ENCODE assay signal across 8 mouse cellular contexts in genomic region chr9:40781726-40782581, GRCm38 (mm10). TPM values are rescaled to one million over a fixed set of nuclear protein-coding genes. Genes with fewer than 3 reads are reported as not detected.
A peak's percentile ranks its signal among the peaks of the same experiment; 100 is the strongest.
DNase-seq lines count a peak whose midpoint lies in the region; ATAC-seq and TF ChIP-seq lines count a peak whose summit lies in the region.

No protein-coding gene starts in this region.

- H3K4me1 ChIP-seq in testis, adult 2 months (ENCODE audit: control insufficient read depth, insufficient read depth, low read length) = peaks cover 2% of the 10 kb centered on the region; the same call in 1 of the 2 replicates
- peaks cover 10% of the 10 kb centered on the region; the same call in 1 of the 2 replicates for H3K4me1 ChIP-seq in forebrain, embryonic 14.5 days (ENCODE audit: control insufficient read depth, insufficient read depth, low read length)
- peaks cover 25% of the 10 kb centered on the region for H3K4me1 ChIP-seq in hindbrain, embryonic 12.5 days
- H3K4me1 ChIP-seq in midbrain, embryonic 15.5 days = peaks cover 25% of the 10 kb centered on the region

- no peaks in the 10 kb centered on the region for H3K36me3 ChIP-seq in testis, adult 2 months (ENCODE audit: control insufficient read depth, insufficient read depth, low read length)
- peaks cover 11% of the 10 kb centered on the region for H3K36me3 ChIP-seq in forebrain, embryonic 14.5 days (ENCODE audit: control insufficient read depth, insufficient read depth, low read length)
- peaks cover 6% of the 10 kb centered on the region for H3K36me3 ChIP-seq in hindbrain, embryonic 12.5 days
- no peaks in the 10 kb centered on the region for H3K36me3 ChIP-seq in midbrain, embryonic 15.5 days (replicated peaks)

- ATAC-seq in forebrain, embryonic 14.5 days = no peak
- no peak for ATAC-seq in hindbrain, embryonic 12.5 days (ENCODE audit: low FRiP score)
- ATAC-seq in midbrain, embryonic 15.5 days (replicated peaks) = no peak
- ATAC-seq in erythroblast, adult 5-6 weeks (replicated peaks; ENCODE audit: low FRiP score, poor library complexity, severe bottlenecking) = no peak; the same call in 1 of the 2 replicates

- 36% methylated on average over 26 of the region's 26 CpGs for WGBS in forebrain, embryonic 14.5 days
- 46% methylated on average over 26 of the region's 26 CpGs for WGBS in hindbrain, embryonic 12.5 days
- WGBS in midbrain, embryonic 15.5 days = 35% methylated on average over 26 of the region's 26 CpGs

- H3K4me3 ChIP-seq in testis, adult 2 months (ENCODE audit: control insufficient read depth, low read depth, low read length) = peak overlapping the region; percentile 69
- no peak overlapping the region for H3K4me3 ChIP-seq in forebrain, embryonic 14.5 days (ENCODE audit: low read depth, low read length)
- no peak overlapping the region for H3K4me3 ChIP-seq in hindbrain, embryonic 12.5 days
- no peak overlapping the region for H3K4me3 ChIP-seq in midbrain, embryonic 15.5 days

- no peak for TF ChIP-seq POLR2A in testis, adult 2 months (IDR thresholded peaks at IDR 0.05; ENCODE audit: control insufficient read depth, low read depth, low read length)

- H3K27me3 ChIP-seq in testis, adult 2 months (ENCODE audit: control insufficient read depth, insufficient read depth, low read length) = no peaks in the 10 kb centered on the region
- no peaks in the 10 kb centered on the region for H3K27me3 ChIP-seq in forebrain, embryonic 14.5 days (replicated peaks; ENCODE audit: control insufficient read depth, insufficient read depth, low read length)
- H3K27me3 ChIP-seq in hindbrain, embryonic 12.5 days = no peaks in the 10 kb centered on the region
- no peaks in the 10 kb centered on the region for H3K27me3 ChIP-seq in midbrain, embryonic 15.5 days (replicated peaks)

- H3K4me2 ChIP-seq in forebrain, embryonic 14.5 days (ENCODE audit: low read length) = peak overlapping the region; percentile 33
- H3K4me2 ChIP-seq in hindbrain, embryonic 12.5 days (replicated peaks) = peak overlapping the region; percentile 15; the same call in 1 of the 2 replicates
- H3K4me2 ChIP-seq in midbrain, embryonic 15.5 days = peak overlapping the region; percentile 5; the same call in 1 of the 2 replicates

- H3K27ac ChIP-seq in testis, adult 2 months (ENCODE audit: control insufficient read depth, insufficient read depth, low read depth, low read length) = peak overlapping the region; percentile 56
- no peak overlapping the region for H3K27ac ChIP-seq in forebrain, embryonic 14.5 days (ENCODE audit: low read depth, low read length)
- H3K27ac ChIP-seq in hindbrain, embryonic 12.5 days = no peak overlapping the region
- H3K27ac ChIP-seq in midbrain, embryonic 15.5 days = no peak overlapping the region

- DNase-seq in testis, postnatal 10 days (ENCODE audit: low spot score) = no peak
- DNase-seq in forebrain, embryonic 14.5 days (ENCODE audit: low spot score) = no peak
- peak; percentile 43 for DNase-seq in liver
- DNase-seq in frontal cortex, postnatal 14 days (ENCODE audit: low spot score in 2 of 2) = no peak

- 0 out of 2 replicates have a peak overlapping the region, but pooled peaks have one; percentile 25 for H3K9ac ChIP-seq in forebrain, embryonic 14.5 days (ENCODE audit: low read length)
- H3K9ac ChIP-seq in hindbrain, embryonic 12.5 days = no peak overlapping the region
- H3K9ac ChIP-seq in midbrain, embryonic 15.5 days = no peak overlapping the region

- no peak for TF ChIP-seq CTCF in testis, adult 2 months (IDR thresholded peaks at IDR 0.05; ENCODE audit: control insufficient read depth, insufficient read depth, insufficient replicate concordance, low read depth, low read length)

- H3K9me3 ChIP-seq in forebrain, embryonic 14.5 days (replicated peaks; ENCODE audit: control insufficient read depth, low read length) = no peaks in the 10 kb centered on the region
- no peaks in the 10 kb centered on the region for H3K9me3 ChIP-seq in hindbrain, embryonic 12.5 days (replicated peaks)
- H3K9me3 ChIP-seq in midbrain, embryonic 15.5 days = no peaks in the 10 kb centered on the region

RNA-seq across cellular contexts. Expression of gene Hspa8, which starts 18.8 kb away (rescaled TPM):
- 307 and 321 TPM in 2 replicates for polyA plus RNA-seq in testis, adult 2 months (2012; rRNA removed)
- 3,062 and 3,353 TPM in 2 replicates for polyA plus RNA-seq in forebrain, embryonic 14.5 days (2014; fragmentation: Nextera tagmentation; extraction: Ambion mirVana)
- polyA plus RNA-seq in hindbrain, embryonic 12.5 days (2016; fragmentation: Nextera tagmentation; extraction: Ambion mirVana) = 2,594 and 2,617 TPM in 2 replicates
- 3,196 and 3,218 TPM in 2 replicates for polyA plus RNA-seq in midbrain, embryonic 15.5 days (2015; fragmentation: Nextera tagmentation; extraction: Ambion mirVana)
- total RNA-seq in erythroblast, adult 5-6 weeks (2015; ENCODE audit: low replicate concordance) = 767 and 958 TPM in 2 replicates
- total RNA-seq in erythroblast, adult 5-6 weeks (2017; ENCODE audit: low replicate concordance) = 825 and 1,090 TPM in 2 replicates
